Mouse (Mus musculus): ENCODE data around the gene Gnat3. TPM values are rescaled to one million over a fixed set of nuclear protein-coding genes. Genes with fewer than 3 reads are reported as not detected.
"Not testable (repeated sequence)": the region's sequence is repeated elsewhere in the genome, so short reads cannot be mapped to it uniquely, and the experiment has no call there.

Gene Gnat3
- not detected for total RNA-seq (2021)
- long read RNA-seq = 0 reads

- DNase-seq (ENCODE audit: low spot score in 2 of 2) = no peak
Measured at GRCm38 (mm10) chr5:17962249-17962648, at the start of gene Gnat3. TSS of gene Gnat3 (plus strand) at chr5:17962549.

DNA sequence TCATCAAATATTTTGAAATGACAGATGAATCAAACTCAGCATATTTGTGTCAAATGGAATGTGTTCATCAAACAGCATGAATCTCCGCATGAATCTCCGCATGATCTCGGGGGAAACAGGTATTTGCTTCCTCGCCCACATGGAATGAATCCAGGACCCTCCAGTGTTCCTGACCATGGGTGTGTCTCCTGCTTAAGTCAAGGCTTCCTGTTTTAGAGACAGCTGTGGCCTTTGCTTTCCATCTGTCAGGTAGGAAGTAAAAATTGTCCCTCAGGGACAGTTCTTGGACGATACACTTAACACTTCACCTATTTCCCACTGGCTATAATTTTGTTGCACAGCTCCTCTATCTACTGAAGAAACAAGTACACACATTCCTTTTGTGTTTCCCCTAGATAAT lies 43.4 kb upstream of the Gnat3 start:
- DNase-seq (ENCODE audit: low spot score in 2 of 2) = no peak

- no peak for DNase-seq (ENCODE audit: low spot score in 2 of 2)
Measured at GRCm38 (mm10) chr5:17923648-17924047, 38.7 kb upstream of the Gnat3 start.

DNA sequence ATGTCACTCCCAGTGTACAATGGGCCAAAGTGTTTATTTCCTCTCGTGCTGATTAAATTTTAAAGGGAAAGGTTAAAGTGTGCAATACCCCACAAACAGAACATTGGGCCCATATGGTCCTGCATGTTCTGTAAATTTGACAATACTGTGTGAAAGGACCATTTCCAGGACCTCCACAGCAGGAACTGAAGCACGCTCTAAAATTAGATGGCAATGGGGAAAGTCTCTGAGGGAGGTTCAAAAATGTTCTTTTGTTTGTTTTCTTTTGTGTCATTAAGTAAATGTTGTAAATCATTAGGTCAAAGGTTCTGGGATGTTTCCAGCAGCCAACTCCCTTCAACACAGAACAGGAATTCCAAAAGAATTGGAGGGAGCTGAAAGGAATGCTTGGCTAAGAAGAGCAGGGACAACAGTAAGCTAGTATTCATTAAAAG lies 38.2 kb upstream of the Gnat3 start:
- no peak for DNase-seq (ENCODE audit: low spot score in 2 of 2)

DNA sequence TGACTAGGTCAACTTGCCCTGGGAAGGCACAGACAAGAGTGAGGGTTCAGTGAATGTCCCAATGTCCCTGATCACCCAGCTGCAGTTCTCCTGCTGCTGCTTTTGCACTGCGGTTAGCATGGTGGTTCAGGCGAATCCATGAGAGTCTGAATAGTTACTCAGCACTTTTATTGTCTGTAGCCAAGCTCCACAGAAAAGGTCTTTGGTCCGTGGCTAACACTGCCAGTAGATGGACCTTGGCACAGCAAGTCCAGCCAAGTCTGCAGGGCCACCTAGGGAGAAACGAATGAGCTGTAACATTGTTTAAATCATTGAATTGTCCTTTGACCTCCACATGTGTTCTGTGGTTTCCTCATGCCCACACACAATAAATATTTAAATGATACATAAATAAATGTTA lies 33.9 kb upstream of the Gnat3 start:
- DNase-seq (ENCODE audit: low spot score in 2 of 2) = no peak

DNA sequence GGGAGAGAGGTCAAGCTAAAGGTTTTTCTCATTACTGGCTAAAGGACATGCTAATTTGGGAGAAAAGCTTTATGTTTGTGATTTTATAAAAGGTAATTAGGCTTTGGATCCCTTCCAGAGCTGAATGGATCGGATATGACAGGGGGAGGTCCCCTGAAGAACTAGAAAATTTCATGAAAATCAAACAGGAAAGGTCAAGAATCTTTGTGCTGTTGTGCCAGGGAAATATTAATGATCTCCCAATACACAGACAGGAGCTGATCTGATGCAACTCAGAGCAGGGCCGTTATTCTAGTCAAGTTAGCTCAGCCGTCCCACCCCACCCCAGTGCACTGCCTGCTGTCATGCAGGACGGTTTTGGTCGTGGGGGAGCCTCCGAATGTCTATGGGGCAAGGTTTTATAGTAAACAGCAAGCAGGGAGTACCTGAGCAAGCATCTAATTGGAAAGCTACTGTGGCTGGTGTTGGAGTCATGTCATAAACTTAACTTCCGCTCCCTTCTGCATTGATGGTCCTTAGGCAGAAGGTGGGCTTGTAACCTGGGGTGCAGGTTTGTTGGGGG lies 33.3 kb upstream of the Gnat3 start:
- DNase-seq (ENCODE audit: low spot score in 2 of 2) = no peak

GRCm38 (mm10) chr5:17931588-17931987 lies 30.8 kb upstream of the Gnat3 start:
- DNase-seq (ENCODE audit: low spot score in 2 of 2) = not testable (repeated sequence)

DNA sequence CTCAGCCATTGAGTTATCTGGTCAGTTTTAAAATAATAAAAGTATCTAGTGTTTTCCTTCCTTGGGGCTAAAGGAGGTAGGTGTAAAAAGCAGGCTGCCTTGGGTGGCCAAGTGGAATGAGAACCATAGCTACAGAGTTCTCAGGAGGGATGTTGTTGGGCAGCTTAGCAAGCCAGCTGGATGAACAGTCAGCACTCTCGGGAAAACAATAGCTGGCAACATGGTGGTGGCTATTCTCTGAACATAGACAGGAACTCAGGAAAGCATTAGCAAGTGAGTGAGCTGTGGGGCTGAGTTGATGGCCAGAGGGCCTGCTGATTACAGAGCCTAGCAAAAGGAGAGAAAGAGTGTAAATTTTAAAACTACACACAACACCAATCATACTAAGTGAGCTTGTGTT lies 27.8 kb upstream of the Gnat3 start:
- DNase-seq (ENCODE audit: low spot score in 2 of 2) = no peak

DNA sequence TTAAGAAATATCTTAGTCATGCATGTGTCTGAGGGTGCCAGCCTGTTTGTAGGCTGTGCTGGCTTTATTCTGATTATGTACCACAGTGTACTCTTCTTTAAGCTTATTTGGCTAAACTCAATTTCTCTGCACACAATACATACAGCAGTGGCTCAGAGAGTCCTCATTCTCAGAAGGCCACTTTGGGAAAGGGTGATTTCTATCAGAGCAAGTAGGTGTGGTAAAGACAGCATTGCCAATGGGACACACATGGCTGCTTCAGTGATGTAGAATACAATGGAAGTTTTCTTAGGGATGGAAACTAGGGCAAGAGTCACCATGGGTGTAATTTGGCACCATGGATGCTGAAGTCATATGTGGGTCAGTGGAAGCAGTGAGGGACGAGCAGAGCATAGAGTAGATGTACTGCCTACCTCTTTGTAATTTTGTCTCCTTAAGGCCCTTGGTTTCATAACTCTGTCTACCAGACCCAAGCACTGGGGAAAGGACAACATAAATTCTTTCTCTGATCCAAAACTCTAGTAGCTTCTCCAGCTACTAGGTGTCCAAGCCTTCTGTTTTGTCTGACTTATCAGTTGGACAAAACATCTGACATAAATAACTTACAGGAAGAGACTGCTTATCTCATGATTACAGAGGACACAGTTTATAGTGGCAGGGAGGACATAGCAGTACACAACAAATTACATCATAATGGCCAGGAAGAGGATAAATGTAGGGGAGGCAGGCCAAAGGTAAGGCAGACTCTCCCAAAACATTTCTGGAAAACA lies 24.0 kb upstream of the Gnat3 start:
- DNase-seq (ENCODE audit: low spot score in 2 of 2) = no peak

DNA sequence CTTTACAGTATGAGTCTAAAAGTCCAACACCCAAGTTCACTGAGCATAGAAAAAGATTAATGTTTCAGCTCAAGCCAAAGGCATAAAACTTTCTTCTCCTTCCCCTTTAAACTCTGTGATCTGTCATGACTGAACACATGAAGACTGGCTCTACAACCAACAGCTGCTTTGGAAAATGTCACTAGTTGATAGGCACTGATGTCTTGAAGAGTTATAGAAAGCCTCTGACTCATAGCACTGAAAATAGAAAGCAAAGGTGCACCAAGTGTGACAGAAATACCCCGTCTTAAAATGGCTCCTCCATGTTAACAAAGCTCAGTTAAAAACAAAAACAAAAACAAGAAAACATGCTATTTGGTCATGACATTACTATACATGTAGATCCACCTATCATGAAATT lies 5.9 kb upstream of the Gnat3 start:
- DNase-seq (ENCODE audit: low spot score in 2 of 2) = no peak

DNA sequence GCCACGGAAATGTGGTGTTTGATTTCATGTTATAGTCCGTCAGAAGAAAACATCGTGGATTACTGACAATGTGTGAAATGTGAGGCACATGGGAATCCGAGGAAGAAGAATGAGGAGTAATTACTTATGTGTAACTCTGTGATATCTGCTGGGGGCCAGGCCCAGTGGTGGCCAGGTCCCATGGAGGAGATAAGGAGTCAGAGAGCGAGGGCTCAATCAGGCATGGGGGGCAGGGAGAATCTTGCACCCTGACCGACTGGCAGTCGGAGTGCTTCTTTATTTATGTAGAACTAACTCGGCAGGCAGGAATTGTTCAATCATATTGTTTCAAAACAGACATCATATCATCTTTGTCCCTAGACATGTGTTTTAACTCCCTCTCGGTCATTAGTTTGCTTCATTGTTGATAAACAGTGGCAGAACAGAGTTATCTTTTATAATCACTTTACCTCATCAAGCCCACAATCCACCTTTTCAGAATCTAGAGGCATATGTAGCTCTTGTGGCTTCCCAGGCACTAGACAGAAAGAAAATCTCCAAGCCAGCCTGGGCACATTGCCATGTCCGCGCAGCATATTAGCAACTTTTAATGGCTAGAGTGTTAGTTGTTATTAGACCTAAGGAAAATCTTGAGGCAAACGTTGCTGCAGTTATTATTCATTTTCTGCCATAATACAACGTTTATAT lies 7.5 kb downstream of the Gnat3 start:
- DNase-seq (ENCODE audit: low spot score in 2 of 2) = no peak

DNA sequence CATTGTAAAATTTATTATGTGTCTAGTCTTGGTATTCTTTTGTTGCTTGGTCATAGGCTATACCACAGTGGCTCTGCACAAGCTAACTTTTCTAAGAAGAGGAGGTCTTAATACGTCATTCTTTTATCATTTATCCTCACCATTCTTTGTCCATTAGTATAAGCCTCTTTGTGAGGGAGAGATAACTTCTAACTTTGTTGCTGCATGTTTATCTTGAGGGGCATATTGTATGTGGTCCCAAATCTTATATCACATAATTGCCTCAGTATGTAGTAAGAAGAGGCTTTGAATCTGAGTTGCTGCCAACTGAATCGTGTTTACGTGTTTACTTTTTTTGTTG lies 8.0 kb downstream of the Gnat3 start:
- DNase-seq (ENCODE audit: low spot score in 2 of 2) = no peak

GRCm38 (mm10) chr5:17980501-17981121 lies 18.3 kb downstream of the Gnat3 start:
- no peak for DNase-seq (ENCODE audit: low spot score in 2 of 2)

- DNase-seq (ENCODE audit: low spot score in 2 of 2) = no peak
Measured at GRCm38 (mm10) chr5:17982770-17983169, 20.4 kb downstream of the Gnat3 start.

DNA sequence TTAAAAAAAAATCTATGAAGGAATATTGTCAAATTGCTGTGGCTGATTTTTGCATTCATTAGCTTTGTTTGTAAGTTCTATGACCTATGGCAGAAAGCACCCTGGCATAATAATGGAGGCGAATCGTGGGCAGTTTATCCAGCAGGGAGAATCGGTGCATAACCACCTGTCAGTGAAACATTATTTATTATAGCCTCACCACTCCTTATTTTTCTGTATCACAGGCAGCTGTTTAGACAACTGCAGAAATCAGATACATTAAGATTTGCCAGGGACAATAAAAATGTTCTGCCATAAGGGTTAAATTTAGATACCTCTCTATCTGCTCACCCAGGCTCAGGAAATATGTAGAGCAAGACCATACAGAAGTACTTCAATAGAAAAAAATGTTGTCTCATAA lies 22.2 kb downstream of the Gnat3 start:
- no peak for DNase-seq (ENCODE audit: low spot score in 2 of 2)

GRCm38 (mm10) chr5:17986611-17987010 lies 24.3 kb downstream of the Gnat3 start:
- no peak for DNase-seq (ENCODE audit: low spot score in 2 of 2)

GRCm38 (mm10) chr5:17990618-17991017 lies 28.3 kb downstream of the Gnat3 start:
- DNase-seq (ENCODE audit: low spot score in 2 of 2) = no peak

GRCm38 (mm10) chr5:17999570-17999969 lies 37.2 kb downstream of the Gnat3 start:
- DNase-seq (ENCODE audit: low spot score in 2 of 2) = no peak

- no peak for DNase-seq (ENCODE audit: low spot score in 2 of 2)
Measured at GRCm38 (mm10) chr5:18000185-18000584, 37.8 kb downstream of the Gnat3 start.

- no peak for DNase-seq (ENCODE audit: low spot score in 2 of 2)
Measured at GRCm38 (mm10) chr5:18001646-18002045, 39.3 kb downstream of the Gnat3 start.

- no peak for DNase-seq (ENCODE audit: low spot score in 2 of 2)
Measured at GRCm38 (mm10) chr5:18003675-18004074, 41.3 kb downstream of the Gnat3 start.

All from layer of hippocampus, adult 18-20 months (tissue).